Mouse (Mus musculus): ENCODE measurements around the gene Creg1. TPM values are rescaled to one million over a fixed set of nuclear protein-coding genes. Genes with fewer than 3 reads are reported as not detected.

Creg1 gene
- polyA plus RNA-seq, 1 experiment from 2014 or later = 32.6 TPM

- ATAC-seq = no peak
- WGBS = 96% methylated on average over 6 of the region's 6 CpGs
- Histone ChIP-seq H3K4me3 (ENCODE audit: low read depth, low read length) (no peak overlapping the region), H3K9ac (ENCODE audit: low read depth, low read length) (no peak overlapping the region), H3K4me2 (ENCODE audit: low read length) (no peak overlapping the region), H3K9me3 (replicated peaks; ENCODE audit: control insufficient read depth, low read length, poor library complexity, severe bottlenecking) (no peaks in the 10 kb centered on the region), H3K27me3 (ENCODE audit: control insufficient read depth, insufficient read depth, low read depth, low read length) (no peaks in the 10 kb centered on the region), H3K4me1 (ENCODE audit: control insufficient read depth, insufficient read depth, low read length) (no peaks in the 10 kb centered on the region; the same call in 1 of the 2 replicates), H3K36me3 (ENCODE audit: control insufficient read depth, insufficient read depth, low read length) (no peaks in the 10 kb centered on the region), H3K27ac (ENCODE audit: low read length) (no peak overlapping the region)
These were observed 26.4 kb downstream of the Creg1 start for GRCm38 (mm10) chr1:165789963-165790362.

GRCm38 (mm10) chr1:165790461-165791210 lies 27.1 kb downstream of the Creg1 start:
- H3K4me3 ChIP-seq (ENCODE audit: low read depth, low read length) = no peak overlapping the region
- H3K4me2 ChIP-seq (ENCODE audit: low read length) = no peak overlapping the region
- ATAC-seq = no peak
- no peak overlapping the region for H3K27ac ChIP-seq (ENCODE audit: low read length)
- no peaks in the 10 kb centered on the region for H3K36me3 ChIP-seq (ENCODE audit: control insufficient read depth, insufficient read depth, low read length)
- no peaks in the 10 kb centered on the region; the same call in 1 of the 2 replicates for H3K4me1 ChIP-seq (ENCODE audit: control insufficient read depth, insufficient read depth, low read length)
- 93% methylated on average over 17 of the region's 17 CpGs for WGBS
- H3K9me3 ChIP-seq (replicated peaks; ENCODE audit: control insufficient read depth, low read length, poor library complexity, severe bottlenecking) = no peaks in the 10 kb centered on the region
- H3K27me3 ChIP-seq (ENCODE audit: control insufficient read depth, insufficient read depth, low read depth, low read length) = no peaks in the 10 kb centered on the region
- H3K9ac ChIP-seq (ENCODE audit: low read depth, low read length) = no peak overlapping the region

GRCm38 (mm10) chr1:165791411-165791810 lies 27.9 kb downstream of the Creg1 start:
- Histone ChIP-seq H3K27me3 (ENCODE audit: control insufficient read depth, insufficient read depth, low read depth, low read length) (no peaks in the 10 kb centered on the region), H3K36me3 (ENCODE audit: control insufficient read depth, insufficient read depth, low read length) (no peaks in the 10 kb centered on the region), H3K27ac (ENCODE audit: low read length) (no peak overlapping the region), H3K9me3 (replicated peaks; ENCODE audit: control insufficient read depth, low read length, poor library complexity, severe bottlenecking) (no peaks in the 10 kb centered on the region), H3K4me3 (ENCODE audit: low read depth, low read length) (no peak overlapping the region), H3K4me1 (ENCODE audit: control insufficient read depth, insufficient read depth, low read length) (no peaks in the 10 kb centered on the region; the same call in 1 of the 2 replicates), H3K4me2 (ENCODE audit: low read length) (no peak overlapping the region), H3K9ac (ENCODE audit: low read depth, low read length) (no peak overlapping the region)
- WGBS = 85% methylated on average over 9 of the region's 9 CpGs
- no peak for ATAC-seq

GRCm38 (mm10) chr1:165801709-165802310 lies 38.3 kb downstream of the Creg1 start:
- Histone ChIP-seq H3K9me3 (replicated peaks; ENCODE audit: control insufficient read depth, low read length, poor library complexity, severe bottlenecking) (peaks cover 3% of the 10 kb centered on the region; the same call in 1 of the 2 replicates), H3K9ac (ENCODE audit: low read depth, low read length) (no peak overlapping the region), H3K4me3 (ENCODE audit: low read depth, low read length) (no peak overlapping the region), H3K27ac (ENCODE audit: low read length) (no peak overlapping the region), H3K4me1 (ENCODE audit: control insufficient read depth, insufficient read depth, low read length) (peaks cover 5% of the 10 kb centered on the region; the same call in 1 of the 2 replicates), H3K27me3 (ENCODE audit: control insufficient read depth, insufficient read depth, low read depth, low read length) (no peaks in the 10 kb centered on the region; the same call in 1 of the 2 replicates), H3K4me2 (ENCODE audit: low read length) (no peak overlapping the region), H3K36me3 (ENCODE audit: control insufficient read depth, insufficient read depth, low read length) (no peaks in the 10 kb centered on the region)
- 74% methylated on average over 11 of the region's 11 CpGs for WGBS
- ATAC-seq = no peak

GRCm38 (mm10) chr1:165803107-165803506 lies 39.6 kb downstream of the Creg1 start:
- peaks cover 3% of the 10 kb centered on the region; the same call in 1 of the 2 replicates for H3K9me3 ChIP-seq (replicated peaks; ENCODE audit: control insufficient read depth, low read length, poor library complexity, severe bottlenecking)
- no peak overlapping the region for H3K27ac ChIP-seq (ENCODE audit: low read length)
- H3K9ac ChIP-seq (ENCODE audit: low read depth, low read length) = no peak overlapping the region
- H3K4me2 ChIP-seq (ENCODE audit: low read length) = no peak overlapping the region
- no peaks in the 10 kb centered on the region; the same call in 1 of the 2 replicates for H3K27me3 ChIP-seq (ENCODE audit: control insufficient read depth, insufficient read depth, low read depth, low read length)
- no peak overlapping the region for H3K4me3 ChIP-seq (ENCODE audit: low read depth, low read length)
- WGBS = 84% methylated on average over 5 of the region's 5 CpGs
- H3K4me1 ChIP-seq (ENCODE audit: control insufficient read depth, insufficient read depth, low read length) = no peaks in the 10 kb centered on the region
- ATAC-seq = no peak
- no peaks in the 10 kb centered on the region for H3K36me3 ChIP-seq (ENCODE audit: control insufficient read depth, insufficient read depth, low read length)

GRCm38 (mm10) chr1:165804133-165804532 lies 40.6 kb downstream of the Creg1 start:
- no peaks in the 10 kb centered on the region; the same call in 1 of the 2 replicates for H3K27me3 ChIP-seq (ENCODE audit: control insufficient read depth, insufficient read depth, low read depth, low read length)
- 85% methylated on average over 4 of the region's 4 CpGs for WGBS

GRCm38 (mm10) chr1:165810633-165811032 lies 47.1 kb downstream of the Creg1 start:
- peaks cover 18% of the 10 kb centered on the region for H3K4me1 ChIP-seq (ENCODE audit: control insufficient read depth, insufficient read depth, low read length)
- H3K27me3 ChIP-seq (ENCODE audit: control insufficient read depth, insufficient read depth, low read depth, low read length) = no peaks in the 10 kb centered on the region; the same call in 1 of the 2 replicates
- no peaks in the 10 kb centered on the region for H3K9me3 ChIP-seq (replicated peaks; ENCODE audit: control insufficient read depth, low read length, poor library complexity, severe bottlenecking)
- H3K9ac ChIP-seq (ENCODE audit: low read depth, low read length) = no peak overlapping the region
- no peak for ATAC-seq
- H3K27ac ChIP-seq (ENCODE audit: low read length) = no peak overlapping the region
- 72% methylated on average over 2 of the region's 2 CpGs for WGBS
- no peak overlapping the region for H3K4me2 ChIP-seq (ENCODE audit: low read length)
- no peak overlapping the region for H3K4me3 ChIP-seq (ENCODE audit: low read depth, low read length)
- H3K36me3 ChIP-seq (ENCODE audit: control insufficient read depth, insufficient read depth, low read length) = no peaks in the 10 kb centered on the region

More at GRCm38 (mm10) chr1:165804133-165804532, 40.6 kb downstream of the Creg1 start:
- Histone ChIP-seq H3K27ac (ENCODE audit: low read length) (no peak overlapping the region), H3K4me3 (ENCODE audit: low read depth, low read length) (no peak overlapping the region), H3K4me1 (ENCODE audit: control insufficient read depth, insufficient read depth, low read length) (no peaks in the 10 kb centered on the region), H3K9ac (ENCODE audit: low read depth, low read length) (no peak overlapping the region), H3K9me3 (replicated peaks; ENCODE audit: control insufficient read depth, low read length, poor library complexity, severe bottlenecking) (peaks cover 3% of the 10 kb centered on the region; the same call in 1 of the 2 replicates), H3K4me2 (ENCODE audit: low read length) (no peak overlapping the region), H3K36me3 (ENCODE audit: control insufficient read depth, insufficient read depth, low read length) (no peaks in the 10 kb centered on the region)
- ATAC-seq = no peak

- Histone ChIP-seq H3K27me3 (ENCODE audit: control insufficient read depth, insufficient read depth, low read depth, low read length) (no peaks in the 10 kb centered on the region; the same call in 1 of the 2 replicates), H3K4me2 (ENCODE audit: low read length) (no peak overlapping the region), H3K36me3 (ENCODE audit: control insufficient read depth, insufficient read depth, low read length) (no peaks in the 10 kb centered on the region), H3K4me1 (ENCODE audit: control insufficient read depth, insufficient read depth, low read length) (peaks cover 18% of the 10 kb centered on the region), H3K4me3 (ENCODE audit: low read depth, low read length) (no peak overlapping the region), H3K9me3 (replicated peaks; ENCODE audit: control insufficient read depth, low read length, poor library complexity, severe bottlenecking) (no peaks in the 10 kb centered on the region), H3K27ac (ENCODE audit: low read length) (no peak overlapping the region), H3K9ac (ENCODE audit: low read depth, low read length) (no peak overlapping the region)
- ATAC-seq = no peak
- 96% methylated on average over 5 of the region's 5 CpGs for WGBS
These were observed 47.6 kb downstream of the Creg1 start for GRCm38 (mm10) chr1:165811170-165811569.

GRCm38 (mm10) chr1:165812775-165813174 lies 49.2 kb downstream of the Creg1 start:
- Histone ChIP-seq H3K27me3 (ENCODE audit: control insufficient read depth, insufficient read depth, low read depth, low read length) (peaks cover 7% of the 10 kb centered on the region), H3K27ac (ENCODE audit: low read length) (no peak overlapping the region), H3K4me1 (ENCODE audit: control insufficient read depth, insufficient read depth, low read length) (peaks cover 18% of the 10 kb centered on the region), H3K9ac (ENCODE audit: low read depth, low read length) (no peak overlapping the region), H3K36me3 (ENCODE audit: control insufficient read depth, insufficient read depth, low read length) (no peaks in the 10 kb centered on the region), H3K4me3 (ENCODE audit: low read depth, low read length) (no peak overlapping the region), H3K4me2 (ENCODE audit: low read length) (no peak overlapping the region), H3K9me3 (replicated peaks; ENCODE audit: control insufficient read depth, low read length, poor library complexity, severe bottlenecking) (no peaks in the 10 kb centered on the region)
- ATAC-seq = no peak
- 76% methylated on average over 3 of the region's 3 CpGs for WGBS
